Mouse (Mus musculus) heart, adult 2 months (tissue): ENCODE data around the gene Sipa1l1.

ENCODE experiments used
- CTCF ChIP-seq: fragments of 200-600 bp; IDR thresholded peaks from 2 replicates; pipeline ENCODE4 v1.8.1; 2022; ENCODE audit warnings: antibody characterized with exemption, mild to moderate bottlenecking, moderate library complexity
- EP300 ChIP-seq: fragments of 200-500 bp; IDR thresholded peaks from 2 replicates; pipeline ENCODE4 v1.6.1; 2011; ENCODE audit warnings: low read depth, low read length, control low read depth; ENCODE audit not compliant: insufficient read depth
- POLR2A ChIP-seq: fragments of 200-500 bp; IDR thresholded peaks from 2 replicates; pipeline ENCODE4 v1.6.1; 2011; ENCODE audit warnings: mild to moderate bottlenecking, low read depth, low read length, control low read depth; ENCODE audit not compliant: insufficient read depth

DNA sequence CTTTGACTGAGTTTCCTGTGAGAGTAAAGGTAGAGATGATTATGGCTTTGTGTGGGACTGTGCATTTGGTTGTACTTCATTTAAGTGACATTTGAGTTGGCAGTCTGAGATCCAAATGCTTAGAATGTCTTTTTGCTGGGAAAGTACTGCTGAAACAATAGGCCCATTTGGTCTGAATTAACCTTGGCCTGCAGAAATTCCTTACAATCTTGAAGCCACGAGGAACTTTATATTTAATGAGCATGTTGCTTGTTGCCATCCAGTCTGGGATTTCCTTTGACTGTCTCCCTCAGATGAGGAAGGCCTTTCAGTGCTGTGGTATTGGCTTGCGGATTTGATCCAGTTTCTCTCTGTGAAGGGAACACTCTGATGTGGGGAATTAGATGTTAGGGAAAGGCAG lies 43.9 kb downstream of the Sipa1l1 start:
- TF ChIP-seq CTCF: no peak
- TF ChIP-seq EP300: no peak
- no peak for TF ChIP-seq POLR2A
